Mouse (Mus musculus) ES-E14 (cell line): Measurements from ENCODE around the gene Fstl3. TPM values are rescaled to one million over a fixed set of nuclear protein-coding genes. Genes with fewer than 3 reads are reported as not detected.
"Not testable (repeated sequence)": the region's sequence is repeated elsewhere in the genome, so short reads cannot be mapped to it uniquely, and the experiment has no call there.

ENCODE experiments used
- DNase-seq: peaks from one replicate; pipeline ENCODE4 v3.0.0-alpha.2; 2013; ENCODE audit warnings: low read depth, low spot score
- H3K27ac ChIP-seq: 2 replicates; pipeline ENCODE4 v1.5.1; 2012; ENCODE audit warnings: low read depth, mild to moderate bottlenecking, low read length, moderate library complexity, mixed read lengths; ENCODE audit not compliant: poor library complexity, insufficient read depth, severe bottlenecking
- H3K36me3 ChIP-seq: 2 replicates; pipeline ENCODE4 v1.6.1; 2012; ENCODE audit warnings: mild to moderate bottlenecking, low read length, moderate library complexity, mixed read lengths; ENCODE audit not compliant: control insufficient read depth, poor library complexity, insufficient read depth, severe bottlenecking
- H3K4me1 ChIP-seq, 2 experiments: fragments of 150-350 bp in 1 of 2; sonication (generic) in 1 of 2; 2 replicates each; pipeline ENCODE4 v1.6.1; 2012; ENCODE audit warnings: low read length in 2 of 2, mild to moderate bottlenecking in 1 of 2, mixed read lengths in 1 of 2; ENCODE audit not compliant: control insufficient read depth in 2 of 2, insufficient read depth in 2 of 2, poor library complexity in 1 of 2
- H3K4me3 ChIP-seq, 2 experiments: fragments of 150-350 bp in 1 of 2; sonication (generic) in 1 of 2; 2 replicates each; pipeline ENCODE4 v1.5.1; 2012; ENCODE audit warnings: low read length in 2 of 2, low read depth in 1 of 2, mild to moderate bottlenecking in 1 of 2, mixed read lengths in 1 of 2; ENCODE audit not compliant: insufficient read depth in 1 of 2, poor library complexity in 1 of 2, severe bottlenecking in 1 of 2
- H3K9ac ChIP-seq: 2 replicates; pipeline ENCODE4 v1.6.1; 2012; ENCODE audit warnings: low read depth, mild to moderate bottlenecking, low read length, mixed read lengths; ENCODE audit not compliant: poor library complexity, insufficient read depth, severe bottlenecking
- H3K9me3 ChIP-seq: fragments of 150-350 bp; sonication (generic); 2 replicates; pipeline ENCODE4 v1.6.1; 2012; ENCODE audit warnings: low read depth, mild to moderate bottlenecking, low read length; ENCODE audit not compliant: control insufficient read depth, insufficient read depth
- CHD2 ChIP-seq: IDR thresholded peaks from 2 replicates; pipeline ENCODE4 v1.6.1; 2014; ENCODE audit warnings: mild to moderate bottlenecking, low read depth, low read length, inconsistent platforms
- HCFC1 ChIP-seq: IDR thresholded peaks from 2 replicates; pipeline ENCODE4 v1.6.1; 2012; ENCODE audit warnings: low read length, inconsistent platforms, borderline replicate concordance; ENCODE audit not compliant: insufficient read depth
- MAFK ChIP-seq: IDR thresholded peaks from 2 replicates; pipeline ENCODE4 v1.6.1; 2014; ENCODE audit warnings: mild to moderate bottlenecking, low read depth, low read length, inconsistent platforms; ENCODE audit not compliant: insufficient read depth
- ZC3H11A ChIP-seq: IDR thresholded peaks from 2 replicates; pipeline ENCODE4 v1.6.1; 2012; ENCODE audit warnings: low read depth, mild to moderate bottlenecking, inconsistent platforms, low read length, borderline replicate concordance
- ZNF384 ChIP-seq: IDR thresholded peaks from 2 replicates; pipeline ENCODE4 v1.6.1; 2012; ENCODE audit warnings: low read depth, low read length, inconsistent platforms
- in situ Hi-C, 2 experiments: fragments of 600-800 bp; cut with MboI; formaldehyde crosslinking; loops; one replicate each; pipeline ENCODE4 v1.15.1; 2025; ENCODE audit warnings: low sequenced_read_pairs in 2 of 2, inconsistent platforms in 1 of 2; ENCODE audit not compliant: unreplicated experiment in 2 of 2
- total RNA-seq: library from RNA; depleted of rRNA; stranded (reverse); fragments of 300-350 nt; gene quantifications from 2 replicates; pipeline ENCODE4 v1.2.3, GENCODE M21; 2012

The Fstl3 gene
- total RNA-seq, 1 experiment, result 7.1 TPM

DNA sequence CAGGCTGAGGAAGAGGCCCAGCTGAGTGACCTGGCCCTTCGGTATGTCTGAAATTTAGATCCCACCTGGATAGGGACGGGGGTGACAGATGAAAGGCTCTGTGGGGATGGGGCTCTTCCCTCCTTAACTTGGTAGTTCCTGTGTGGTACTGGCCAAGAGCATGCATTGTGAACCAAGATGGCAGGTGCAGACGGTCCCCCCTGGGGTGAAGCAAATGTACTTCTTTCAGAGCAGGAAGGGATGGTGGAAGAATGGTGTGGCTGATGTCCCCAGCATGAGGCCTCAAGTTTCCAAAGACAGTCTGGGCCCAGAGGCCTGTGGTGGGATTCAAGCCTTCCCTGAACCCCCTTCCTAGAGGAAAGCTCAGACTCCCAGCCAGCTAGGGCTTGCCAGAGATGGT, 21.2 kb upstream of the Fstl3 start:
- peaks cover 22% of the 10 kb centered on the region for H3K36me3 ChIP-seq

GRCm38 (mm10) chr10:79756660-79757059, 20.4 kb upstream of the Fstl3 start:
- in situ Hi-C loops, result no loop called here
- H3K4me3 ChIP-seq, result peak overlapping the region; percentile 27 to 53; a peak in 3 of 4 replicates

More for the DNA sequence above, 21.2 kb upstream of the Fstl3 start:
- TF ChIP-seq ZC3H11A (no peak), MAFK (no peak), HCFC1 (no peak), ZNF384 (no peak), CHD2 (no peak)
- Histone ChIP-seq H3K9ac (no peak overlapping the region), H3K27ac (no peak overlapping the region), H3K4me1 (peaks cover 2 to 7% of the 10 kb centered on the region in 2 experiments; a peak in 2 of 4 replicates), H3K9me3 (no peaks in the 10 kb centered on the region), H3K4me3 (no peak overlapping the region)
- in situ Hi-C loops, result no loop called here
- DNase-seq, result no peak

GRCm38 (mm10) chr10:79759675-79760074, 17.4 kb upstream of the Fstl3 start:
- TF ChIP-seq ZNF384, result peak; percentile 64; the same call in 1 of the 2 replicates
- H3K4me1 ChIP-seq, H3K9me3 ChIP-seq, H3K27ac ChIP-seq, H3K9ac ChIP-seq, in situ Hi-C loops, H3K4me3 ChIP-seq, DNase-seq: not testable (repeated sequence)
- peaks cover 50% of the 10 kb centered on the region for H3K36me3 ChIP-seq

More at GRCm38 (mm10) chr10:79756660-79757059, 20.4 kb upstream of the Fstl3 start:
- TF ChIP-seq CHD2, result no peak
- Histone ChIP-seq H3K4me1 (peaks cover 2 to 7% of the 10 kb centered on the region in 2 experiments; a peak in 2 of 4 replicates), H3K9me3 (no peaks in the 10 kb centered on the region), H3K9ac (no peak overlapping the region), H3K27ac (no peak overlapping the region), H3K36me3 (peaks cover 30% of the 10 kb centered on the region)
- no peak for DNase-seq

DNA sequence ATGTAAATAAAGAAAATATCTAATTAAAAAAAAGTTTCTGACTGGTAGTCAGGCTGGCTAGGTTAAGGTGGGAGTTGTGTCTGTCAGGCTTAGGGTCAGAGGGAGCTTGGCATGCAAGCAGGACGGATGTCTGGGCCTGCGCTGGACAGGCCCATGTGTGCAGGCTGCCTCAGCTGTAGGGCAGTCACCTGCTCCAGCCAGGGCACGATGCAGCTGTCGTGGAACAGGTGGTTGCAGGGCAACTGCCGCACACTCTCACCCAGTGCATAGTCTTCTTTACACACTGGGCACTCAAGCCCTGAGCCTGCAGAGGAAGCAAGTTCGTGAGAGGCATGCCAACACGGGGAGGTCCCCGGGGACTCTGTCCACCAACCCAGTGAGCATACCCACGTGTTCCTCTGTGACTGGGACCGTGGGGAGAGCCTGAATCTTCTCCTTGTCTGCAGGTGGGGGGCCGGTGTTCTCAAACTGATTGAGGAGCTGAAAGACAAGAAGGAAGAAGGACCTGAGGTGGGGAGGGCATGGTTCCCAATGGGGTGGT, 16.4 kb upstream of the Fstl3 start:
- Histone ChIP-seq H3K9ac (no peak overlapping the region), H3K4me1 (peaks cover 1 to 16% of the 10 kb centered on the region in 2 experiments; a peak in 1 of 4 replicates), H3K27ac (no peak overlapping the region), H3K9me3 (no peaks in the 10 kb centered on the region), H3K4me3 (no peak overlapping the region), H3K36me3 (peaks cover 52% of the 10 kb centered on the region)
- TF ChIP-seq HCFC1, result no peak
- no peak for TF ChIP-seq ZNF384
- no peak for TF ChIP-seq MAFK
- TF ChIP-seq CHD2, result no peak
- no peak for TF ChIP-seq ZC3H11A
- in situ Hi-C loops, result no loop called here
- DNase-seq, result no peak

DNA sequence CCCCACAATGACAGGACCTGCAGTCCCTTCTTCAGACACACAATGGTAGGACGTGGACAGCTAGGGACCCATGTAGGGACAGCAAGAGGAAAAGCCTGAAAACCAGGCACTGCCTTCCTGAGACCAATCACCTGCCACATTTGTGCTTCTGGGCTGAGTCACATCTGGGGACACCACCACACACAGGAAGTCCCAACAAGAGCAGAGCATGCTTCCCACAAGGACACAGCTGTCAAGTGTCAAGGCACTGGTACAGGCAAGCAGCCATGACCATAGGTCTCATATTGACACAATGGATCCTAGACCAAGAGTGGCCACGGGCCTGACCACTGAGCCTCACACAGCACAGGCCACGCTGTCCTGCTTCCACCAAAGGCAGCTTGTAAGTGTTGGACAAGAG, 14.2 kb upstream of the Fstl3 start:
- Histone ChIP-seq H3K9me3 (no peaks in the 10 kb centered on the region), H3K36me3 (peaks cover 49% of the 10 kb centered on the region), H3K4me1 (peaks cover 2 to 20% of the 10 kb centered on the region in 2 experiments; a peak in 1 of 4 replicates), H3K4me3 (no peak overlapping the region), H3K27ac (no peak overlapping the region; the same call in 1 of the 2 replicates), H3K9ac (no peak overlapping the region)
- in situ Hi-C loops, result no loop called here
- DNase-seq, result no peak
- TF ChIP-seq HCFC1 (no peak), ZNF384 (no peak), ZC3H11A (no peak), MAFK (no peak), CHD2 (no peak)
